Mouse (Mus musculus): ENCODE data around the gene BC005624. TPM values are rescaled to one million over a fixed set of nuclear protein-coding genes. Genes with fewer than 3 reads are reported as not detected.
A peak's percentile ranks its signal among the peaks of the same experiment; 100 is the strongest.
"Not testable (repeated sequence)": the region's sequence is repeated elsewhere in the genome, so short reads cannot be mapped to it uniquely, and the experiment has no call there.

The BC005624 gene
- polyA plus RNA-seq, 1 experiment from 2014 or later: 54.0 TPM

DNA sequence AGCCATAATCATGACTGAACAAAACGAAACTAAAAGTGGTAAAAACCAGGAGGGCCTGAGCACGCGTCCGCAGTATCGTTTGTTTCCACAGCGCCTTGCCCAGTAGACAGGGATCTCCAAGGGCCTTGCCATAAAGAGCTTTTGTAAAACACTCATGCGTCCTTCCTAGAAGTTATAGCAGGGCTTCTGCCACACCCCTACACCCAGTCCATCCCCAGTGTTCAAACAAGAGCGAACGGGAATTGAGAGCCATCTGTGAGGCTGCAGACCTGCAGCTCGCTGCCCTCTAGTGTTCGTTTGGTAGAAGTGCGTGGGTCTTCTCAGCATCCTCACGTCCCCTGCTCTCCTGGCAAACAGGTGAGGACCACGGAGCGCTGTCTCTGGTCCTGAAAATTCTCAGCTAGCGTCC is 39.4 kb downstream of the BC005624 start:
- 29% methylated on average over 16 of the region's 16 CpGs for WGBS
- DNase-seq (ENCODE audit: low spot score) (peak; percentile 93), ATAC-seq (replicated peaks; ENCODE audit: insufficient number of reproducible peaks, low FRiP score, low TSS enrichment, low read depth) (no peak)
- no peak overlapping the region for H3K4me2 ChIP-seq (ENCODE audit: low read depth, low read length)
- H3K4me1 ChIP-seq (ENCODE audit: control insufficient read depth, insufficient read depth, low read length): no peaks in the 10 kb centered on the region
- H3K27me3 ChIP-seq (ENCODE audit: control insufficient read depth, insufficient read depth, low read length): no peaks in the 10 kb centered on the region
- no peak overlapping the region for H3K9ac ChIP-seq (replicated peaks; ENCODE audit: low read length)
- no peaks in the 10 kb centered on the region for H3K36me3 ChIP-seq (replicated peaks; ENCODE audit: control insufficient read depth, insufficient read depth, low read depth, low read length)
- H3K27ac ChIP-seq (replicated peaks; ENCODE audit: low read depth, low read length): no peak overlapping the region
- no peak overlapping the region for H3K4me3 ChIP-seq (ENCODE audit: low read depth, low read length)
- H3K9me3 ChIP-seq (replicated peaks; ENCODE audit: control insufficient read depth, low read length): no peaks in the 10 kb centered on the region

DNA sequence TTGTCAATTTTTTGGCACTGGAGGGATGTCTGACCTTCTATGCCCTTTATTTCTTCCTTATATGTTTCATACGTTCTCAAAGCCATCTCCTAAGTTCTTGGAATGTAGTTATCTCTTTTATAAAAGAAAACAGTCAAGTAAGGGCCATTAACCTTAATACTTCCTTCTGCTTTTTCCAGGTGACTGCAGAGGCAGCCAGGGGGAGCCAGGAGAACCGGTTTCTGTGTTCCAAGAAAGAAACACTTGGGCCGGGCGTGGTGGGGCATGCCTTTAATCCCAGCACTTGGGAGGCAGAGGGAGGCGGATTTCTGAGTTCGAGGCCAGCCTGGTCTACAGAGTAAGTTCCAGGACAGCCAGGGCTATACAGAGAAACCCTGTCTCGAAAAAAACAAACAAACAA is 39.9 kb downstream of the BC005624 start:
- not testable (repeated sequence) for H3K9me3 ChIP-seq (replicated peaks; ENCODE audit: control insufficient read depth, low read length); DNase-seq (ENCODE audit: low spot score); H3K36me3 ChIP-seq (replicated peaks; ENCODE audit: control insufficient read depth, insufficient read depth, low read depth, low read length); H3K9ac ChIP-seq (replicated peaks; ENCODE audit: low read length); ATAC-seq (replicated peaks; ENCODE audit: insufficient number of reproducible peaks, low FRiP score, low TSS enrichment, low read depth); H3K4me2 ChIP-seq (ENCODE audit: low read depth, low read length); H3K27ac ChIP-seq (replicated peaks; ENCODE audit: low read depth, low read length); H3K4me3 ChIP-seq (ENCODE audit: low read depth, low read length); H3K4me1 ChIP-seq (ENCODE audit: control insufficient read depth, insufficient read depth, low read length); H3K27me3 ChIP-seq (ENCODE audit: control insufficient read depth, insufficient read depth, low read length)
- WGBS: 50% methylated on average over 7 of the region's 7 CpGs

DNA sequence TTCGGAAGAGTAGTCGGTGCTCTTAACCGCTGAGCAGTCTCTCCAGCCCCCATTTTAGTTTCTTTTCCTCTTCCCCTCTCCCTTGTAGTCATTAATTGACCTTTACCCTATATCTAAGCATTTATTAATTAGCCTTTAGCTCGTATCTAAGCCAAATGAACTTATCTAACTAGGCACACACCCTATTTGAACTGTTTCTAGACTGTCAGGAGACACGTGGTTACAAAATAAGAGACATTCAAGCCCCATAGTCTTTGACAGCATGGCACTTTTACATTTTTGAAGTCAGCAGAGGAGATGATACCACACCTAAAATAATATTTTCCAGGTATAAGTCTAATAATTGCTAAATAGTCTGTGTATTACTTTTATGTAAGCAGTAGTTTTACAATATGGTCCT is 40.4 kb downstream of the BC005624 start:
- no peak for DNase-seq (ENCODE audit: low spot score)
- H3K4me2 ChIP-seq (ENCODE audit: low read depth, low read length): no peak overlapping the region
- H3K9me3 ChIP-seq (replicated peaks; ENCODE audit: control insufficient read depth, low read length): no peaks in the 10 kb centered on the region
- WGBS: 85% methylated on average over 5 of the region's 5 CpGs
- no peak for ATAC-seq (replicated peaks; ENCODE audit: insufficient number of reproducible peaks, low FRiP score, low TSS enrichment, low read depth)
- no peaks in the 10 kb centered on the region for H3K4me1 ChIP-seq (ENCODE audit: control insufficient read depth, insufficient read depth, low read length)
- H3K36me3 ChIP-seq (replicated peaks; ENCODE audit: control insufficient read depth, insufficient read depth, low read depth, low read length): no peaks in the 10 kb centered on the region
- no peak overlapping the region for H3K4me3 ChIP-seq (ENCODE audit: low read depth, low read length)
- no peak overlapping the region for H3K9ac ChIP-seq (replicated peaks; ENCODE audit: low read length)
- H3K27me3 ChIP-seq (ENCODE audit: control insufficient read depth, insufficient read depth, low read length): no peaks in the 10 kb centered on the region
- H3K27ac ChIP-seq (replicated peaks; ENCODE audit: low read depth, low read length): no peak overlapping the region

DNA sequence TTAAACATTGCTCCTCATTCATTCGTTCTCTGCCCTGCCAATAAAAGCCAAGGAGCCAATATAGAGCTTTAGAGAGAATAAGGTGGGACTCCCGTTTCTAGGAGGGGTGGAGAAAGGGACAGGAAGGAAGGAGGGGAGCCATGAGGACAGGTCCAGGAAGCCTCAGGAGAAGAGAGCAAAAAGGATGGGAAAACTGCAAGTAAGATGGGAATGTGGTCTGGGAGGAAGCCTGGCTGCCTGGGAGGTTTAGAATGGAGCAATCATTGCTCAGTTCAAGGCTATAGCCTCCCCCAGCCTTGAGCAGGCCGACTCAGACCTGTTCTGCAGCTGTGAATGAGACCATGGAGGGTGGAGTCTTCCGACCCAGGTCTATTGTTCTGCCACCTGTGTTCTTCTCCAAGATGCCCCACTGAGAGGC is 43.4 kb downstream of the BC005624 start:
- H3K4me2 ChIP-seq (ENCODE audit: low read depth, low read length): no peak overlapping the region
- H3K36me3 ChIP-seq (replicated peaks; ENCODE audit: control insufficient read depth, insufficient read depth, low read depth, low read length): no peaks in the 10 kb centered on the region
- ATAC-seq (replicated peaks; ENCODE audit: insufficient number of reproducible peaks, low FRiP score, low TSS enrichment, low read depth): no peak
- H3K9me3 ChIP-seq (replicated peaks; ENCODE audit: control insufficient read depth, low read length): no peaks in the 10 kb centered on the region
- no peak overlapping the region for H3K27ac ChIP-seq (replicated peaks; ENCODE audit: low read depth, low read length)
- no peaks in the 10 kb centered on the region for H3K4me1 ChIP-seq (ENCODE audit: control insufficient read depth, insufficient read depth, low read length)
- 50% methylated on average over 4 of the region's 4 CpGs for WGBS
- no peak overlapping the region for H3K4me3 ChIP-seq (ENCODE audit: low read depth, low read length)
- H3K9ac ChIP-seq (replicated peaks; ENCODE audit: low read length): no peak overlapping the region
- DNase-seq (ENCODE audit: low spot score): no peak
- H3K27me3 ChIP-seq (ENCODE audit: control insufficient read depth, insufficient read depth, low read length): no peaks in the 10 kb centered on the region

DNA sequence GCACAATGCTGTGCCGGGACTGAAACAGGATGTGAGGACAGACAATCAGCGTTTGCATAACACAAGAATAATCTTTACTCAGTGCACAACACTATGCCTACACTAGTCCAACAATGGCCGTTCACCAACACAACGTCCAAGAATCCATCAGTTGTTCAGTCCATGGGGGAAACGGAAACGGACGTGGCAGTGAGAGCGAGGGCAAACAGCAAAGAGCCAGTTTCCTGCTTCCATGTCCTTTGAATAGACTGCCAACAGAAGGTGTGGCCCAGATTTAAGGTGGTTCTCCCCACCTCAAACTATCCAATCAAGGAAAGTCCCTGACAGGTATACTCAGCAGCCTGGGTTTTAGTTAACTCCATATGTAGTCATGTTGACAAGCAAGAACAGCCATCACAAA is 44.3 kb downstream of the BC005624 start:
- WGBS: 83% methylated on average over 8 of the region's 8 CpGs
- Histone ChIP-seq H3K27ac (replicated peaks; ENCODE audit: low read depth, low read length) (no peak overlapping the region), H3K36me3 (replicated peaks; ENCODE audit: control insufficient read depth, insufficient read depth, low read depth, low read length) (no peaks in the 10 kb centered on the region), H3K4me1 (ENCODE audit: control insufficient read depth, insufficient read depth, low read length) (no peaks in the 10 kb centered on the region), H3K27me3 (ENCODE audit: control insufficient read depth, insufficient read depth, low read length) (no peaks in the 10 kb centered on the region), H3K9ac (replicated peaks; ENCODE audit: low read length) (no peak overlapping the region), H3K4me3 (ENCODE audit: low read depth, low read length) (no peak overlapping the region), H3K9me3 (replicated peaks; ENCODE audit: control insufficient read depth, low read length) (no peaks in the 10 kb centered on the region), H3K4me2 (ENCODE audit: low read depth, low read length) (no peak overlapping the region)
- ATAC-seq (replicated peaks; ENCODE audit: insufficient number of reproducible peaks, low FRiP score, low TSS enrichment, low read depth): no peak
- no peak for DNase-seq (ENCODE audit: low spot score)

DNA sequence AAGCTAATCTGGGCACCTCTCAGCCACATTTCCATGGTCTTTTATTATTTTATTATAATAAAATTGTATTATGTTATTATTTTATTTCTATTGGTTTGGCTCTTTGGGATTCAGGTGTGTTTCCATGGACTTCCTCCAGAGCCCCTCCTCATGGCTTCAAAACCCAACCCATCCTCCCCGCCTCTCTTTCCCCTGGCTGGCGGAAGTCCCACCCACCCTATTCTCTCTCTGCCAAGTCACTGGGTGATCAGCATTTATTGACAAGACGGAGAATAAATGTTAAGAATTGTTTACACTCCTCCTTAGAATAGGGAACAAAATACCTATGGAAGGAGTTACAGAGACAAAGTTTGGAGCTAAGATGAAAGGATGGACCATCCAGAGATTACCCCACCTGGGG is 45.2 kb downstream of the BC005624 start:
- H3K4me3 ChIP-seq (ENCODE audit: low read depth, low read length): no peak overlapping the region
- H3K4me2 ChIP-seq (ENCODE audit: low read depth, low read length): no peak overlapping the region
- ATAC-seq (replicated peaks; ENCODE audit: insufficient number of reproducible peaks, low FRiP score, low TSS enrichment, low read depth) (no peak), DNase-seq (ENCODE audit: low spot score) (no peak)
- no peak overlapping the region for H3K27ac ChIP-seq (replicated peaks; ENCODE audit: low read depth, low read length)
- no peak overlapping the region for H3K9ac ChIP-seq (replicated peaks; ENCODE audit: low read length)
- H3K36me3 ChIP-seq (replicated peaks; ENCODE audit: control insufficient read depth, insufficient read depth, low read depth, low read length): no peaks in the 10 kb centered on the region
- no peaks in the 10 kb centered on the region for H3K4me1 ChIP-seq (ENCODE audit: control insufficient read depth, insufficient read depth, low read length)
- 81% methylated on average over 3 of the region's 3 CpGs for WGBS
- no peaks in the 10 kb centered on the region for H3K27me3 ChIP-seq (ENCODE audit: control insufficient read depth, insufficient read depth, low read length)
- no peaks in the 10 kb centered on the region for H3K9me3 ChIP-seq (replicated peaks; ENCODE audit: control insufficient read depth, low read length)

DNA sequence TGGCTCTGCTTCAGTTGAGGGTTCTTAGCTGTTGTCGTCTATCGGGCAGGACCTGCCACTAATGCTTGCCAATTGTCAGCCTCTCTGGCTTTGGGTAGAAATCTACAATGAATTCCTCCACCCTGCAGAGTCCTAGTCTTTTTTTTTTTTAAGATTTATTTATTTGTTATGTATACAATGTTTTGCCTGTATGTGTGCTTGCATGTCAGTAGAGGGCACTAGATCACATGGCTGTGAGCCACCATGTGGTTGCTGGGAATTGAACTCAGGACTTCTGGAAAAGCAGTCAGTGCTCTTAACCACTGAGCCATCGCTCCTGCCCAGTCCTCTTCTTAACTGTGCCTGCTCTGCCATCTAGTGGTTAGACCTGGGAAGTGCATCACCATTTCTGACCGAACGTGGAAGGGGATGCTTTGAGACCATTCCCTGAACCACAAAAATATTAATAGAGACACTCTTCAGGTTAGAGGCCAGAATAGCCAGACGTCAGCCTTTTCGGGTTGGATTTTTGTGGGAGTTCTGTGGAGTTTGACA is 48.0 kb downstream of the BC005624 start:
- H3K36me3 ChIP-seq (replicated peaks; ENCODE audit: control insufficient read depth, insufficient read depth, low read depth, low read length): no peaks in the 10 kb centered on the region
- H3K27ac ChIP-seq (replicated peaks; ENCODE audit: low read depth, low read length): no peak overlapping the region
- 23% methylated on average over 7 of the region's 7 CpGs for WGBS
- H3K27me3 ChIP-seq (ENCODE audit: control insufficient read depth, insufficient read depth, low read length): no peaks in the 10 kb centered on the region
- H3K4me1 ChIP-seq (ENCODE audit: control insufficient read depth, insufficient read depth, low read length): peaks cover 3% of the 10 kb centered on the region
- ATAC-seq (replicated peaks; ENCODE audit: insufficient number of reproducible peaks, low FRiP score, low TSS enrichment, low read depth): no peak
- no peaks in the 10 kb centered on the region for H3K9me3 ChIP-seq (replicated peaks; ENCODE audit: control insufficient read depth, low read length)
- H3K4me2 ChIP-seq (ENCODE audit: low read depth, low read length): no peak overlapping the region
- no peak overlapping the region for H3K4me3 ChIP-seq (ENCODE audit: low read depth, low read length)
- no peak overlapping the region for H3K9ac ChIP-seq (replicated peaks; ENCODE audit: low read length)
- DNase-seq (ENCODE audit: low spot score): peak; percentile 89

DNA sequence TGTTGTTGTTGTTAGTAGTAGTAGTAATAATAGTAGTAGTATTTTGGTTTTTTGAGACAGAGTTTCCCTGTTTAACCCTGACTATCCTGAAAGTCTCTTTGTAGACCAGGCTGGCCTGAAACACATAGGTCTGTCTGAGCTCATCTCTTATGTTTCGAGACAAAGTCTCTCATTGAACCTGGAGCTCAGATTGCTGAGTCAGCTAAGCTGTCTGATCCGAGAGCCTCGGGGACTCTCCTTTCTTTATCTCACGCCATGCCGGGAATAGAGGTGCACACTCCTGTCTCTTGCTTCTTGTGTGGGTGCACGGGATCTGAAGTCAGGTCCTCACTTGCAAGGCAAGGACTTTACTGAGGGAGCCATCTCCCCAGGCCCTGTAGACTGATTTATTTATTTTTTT is 49.0 kb downstream of the BC005624 start:
- ATAC-seq (replicated peaks; ENCODE audit: insufficient number of reproducible peaks, low FRiP score, low TSS enrichment, low read depth) (no peak), DNase-seq (ENCODE audit: low spot score) (no peak)
- 76% methylated on average over 6 of the region's 6 CpGs for WGBS
- H3K9me3 ChIP-seq (replicated peaks; ENCODE audit: control insufficient read depth, low read length): no peaks in the 10 kb centered on the region
- H3K4me1 ChIP-seq (ENCODE audit: control insufficient read depth, insufficient read depth, low read length): peaks cover 3% of the 10 kb centered on the region
- H3K9ac ChIP-seq (replicated peaks; ENCODE audit: low read length): no peak overlapping the region
- H3K27ac ChIP-seq (replicated peaks; ENCODE audit: low read depth, low read length): no peak overlapping the region
- no peaks in the 10 kb centered on the region for H3K36me3 ChIP-seq (replicated peaks; ENCODE audit: control insufficient read depth, insufficient read depth, low read depth, low read length)
- no peak overlapping the region for H3K4me2 ChIP-seq (ENCODE audit: low read depth, low read length)
- H3K4me3 ChIP-seq (ENCODE audit: low read depth, low read length): no peak overlapping the region
- no peaks in the 10 kb centered on the region for H3K27me3 ChIP-seq (ENCODE audit: control insufficient read depth, insufficient read depth, low read length)

Data from embryonic facial prominence, embryonic 11.5 days (tissue).